Mouse (Mus musculus) intestine, embryonic 16.5 days (tissue): ENCODE measurements around the gene Rnase11. TPM values are rescaled to one million over a fixed set of nuclear protein-coding genes. Genes with fewer than 3 reads are reported as not detected.

Experiments used
- ATAC-seq: fragments of 200-750 bp; cut with Nextera tagmentation; 2 replicates; pipeline ENCODE4 v1.8.0; 2017; ENCODE audit warnings: moderate TSS enrichment, moderate library complexity
- H3K27ac ChIP-seq: fragments of 300-500 bp; sonication (generic); 2 replicates; pipeline ENCODE4 v1.5.1; 2014; ENCODE audit warnings: mild to moderate bottlenecking, low read length
- H3K27me3 ChIP-seq: fragments of 300-500 bp; sonication (generic); replicated peaks from 2 replicates; pipeline ENCODE4 v1.6.1; 2014; ENCODE audit warnings: low read length, control low read depth, mixed read lengths; ENCODE audit not compliant: control insufficient read depth, insufficient read depth
- H3K36me3 ChIP-seq: fragments of 300-500 bp; sonication (generic); 2 replicates; pipeline ENCODE4 v1.6.1; 2014; ENCODE audit warnings: low read length, control low read depth; ENCODE audit not compliant: control insufficient read depth, insufficient read depth
- H3K4me1 ChIP-seq: fragments of 300-500 bp; sonication (generic); 2 replicates; pipeline ENCODE4 v1.6.1; 2014; ENCODE audit warnings: low read length, control low read depth, mixed read lengths; ENCODE audit not compliant: control insufficient read depth, insufficient read depth
- H3K4me2 ChIP-seq: fragments of 300-500 bp; sonication (generic); 2 replicates; pipeline ENCODE4 v1.6.1; 2014; ENCODE audit warnings: low read depth, low read length, control low read depth
- H3K4me3 ChIP-seq: fragments of 300-500 bp; sonication (generic); 2 replicates; pipeline ENCODE4 v1.5.1; 2014; ENCODE audit warnings: mild to moderate bottlenecking, low read length
- H3K9ac ChIP-seq: fragments of 300-500 bp; sonication (generic); 2 replicates; pipeline ENCODE4 v1.6.1; 2014; ENCODE audit warnings: low read depth, low read length
- H3K9me3 ChIP-seq: fragments of 300-500 bp; sonication (generic); 2 replicates; pipeline ENCODE4 v1.6.1; 2016; ENCODE audit warnings: low read length, control low read depth; ENCODE audit not compliant: control insufficient read depth
- WGBS: fragments of 180-500 bp; shearing (Covaris S2); extraction: QIAGEN DNeasy Blood & Tissue Kit; methylation state at CpG from one replicate; pipeline ENCODE4 v1.1.7; 2014; 5-methylcytosine and 5-hydroxymethylcytosine counted together
- polyA plus RNA-seq: library from polyadenylated mRNA; unstranded; fragments of >200 nt; fragmentation: Nextera tagmentation; extraction: Ambion mirVana; gene quantifications from 2 replicates; pipeline ENCODE4 v1.2.1, GENCODE M21; 2015

Gene Rnase11
- polyA plus RNA-seq, 1 experiment from 2014 or later = not detected

DNA sequence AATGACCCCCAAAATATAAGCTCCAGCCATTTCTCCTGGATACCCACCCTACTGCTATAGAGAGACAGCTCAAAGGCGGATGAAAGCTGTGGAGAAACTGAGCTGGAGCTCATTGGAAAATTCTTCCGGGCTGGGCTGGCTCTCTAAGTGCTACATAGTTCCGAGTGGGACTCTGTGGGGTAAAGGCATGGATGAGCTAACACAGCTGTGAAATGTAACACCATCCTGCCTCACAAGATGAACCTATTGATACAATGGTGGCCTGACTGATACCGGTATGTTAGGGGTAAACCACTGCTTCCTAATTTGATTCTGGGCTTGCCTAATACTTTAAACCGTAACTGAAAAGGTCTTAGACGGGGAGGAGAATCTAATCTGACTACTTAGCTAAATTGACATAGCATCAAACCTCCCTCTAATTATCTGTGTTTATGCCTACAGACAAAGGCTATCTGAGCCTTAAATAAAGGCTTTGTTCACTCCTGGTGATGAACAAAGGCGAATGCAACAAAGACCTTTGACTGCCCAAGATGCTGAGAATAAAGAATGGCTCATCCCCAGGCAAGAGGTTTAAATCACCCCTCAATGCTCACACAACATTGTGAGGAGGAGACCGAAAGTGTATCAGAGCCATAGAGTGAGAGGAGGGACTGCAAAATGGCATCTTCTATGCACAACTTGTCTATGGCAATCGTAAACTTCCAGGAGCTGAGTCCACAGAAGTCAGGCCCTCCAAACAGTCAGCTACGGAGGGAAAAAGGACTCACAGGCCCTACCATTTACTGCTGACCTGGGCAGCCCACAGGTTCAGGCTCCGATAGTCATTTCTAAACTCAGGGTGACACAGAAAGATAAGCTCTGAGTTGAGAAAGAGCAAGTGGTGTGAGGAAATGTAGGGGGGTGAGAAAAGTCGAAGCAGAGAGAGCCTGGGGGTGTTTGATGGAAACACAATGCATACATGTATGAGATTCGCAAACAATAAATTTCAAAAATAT is 4.6 kb upstream of the Rnase11 start:
- Histone ChIP-seq H3K36me3 (no peaks in the 10 kb centered on the region), H3K27ac (no peak overlapping the region), H3K4me2 (no peak overlapping the region), H3K9ac (no peak overlapping the region), H3K4me1 (0 out of 2 replicates have a peak, but pooled peaks cover 3% of the 10 kb centered on the region), H3K9me3 (no peaks in the 10 kb centered on the region), H3K4me3 (no peak overlapping the region), H3K27me3 (no peaks in the 10 kb centered on the region)
- WGBS = 66% methylated on average over 13 of the region's 13 CpGs
- ATAC-seq = no peak

DNA sequence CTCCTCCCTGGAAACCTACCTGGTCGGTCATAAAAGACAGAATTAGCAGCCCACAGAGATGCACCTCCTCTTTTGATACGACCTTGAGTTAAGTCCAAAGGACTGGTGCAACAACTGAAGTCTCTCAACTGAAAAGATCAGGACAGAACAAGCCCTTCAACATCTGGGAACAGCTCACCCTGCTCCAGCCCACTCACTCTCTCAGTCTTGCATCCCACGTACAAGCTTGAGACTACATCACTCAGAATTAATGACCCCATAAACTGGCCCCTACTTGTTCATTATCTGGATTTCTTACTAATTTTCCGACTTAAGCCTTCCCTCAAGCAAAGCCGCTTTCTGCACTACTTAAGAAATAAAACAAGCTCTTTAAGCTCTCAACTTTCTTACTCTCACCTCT is 3.2 kb upstream of the Rnase11 start:
- Histone ChIP-seq H3K27ac (no peak overlapping the region), H3K27me3 (no peaks in the 10 kb centered on the region), H3K36me3 (no peaks in the 10 kb centered on the region), H3K9me3 (no peaks in the 10 kb centered on the region), H3K4me2 (no peak overlapping the region), H3K9ac (no peak overlapping the region), H3K4me3 (no peak overlapping the region), H3K4me1 (0 out of 2 replicates have a peak, but pooled peaks cover 3% of the 10 kb centered on the region)
- WGBS = 60% methylated on average over 5 of the region's 5 CpGs
- no peak for ATAC-seq

DNA sequence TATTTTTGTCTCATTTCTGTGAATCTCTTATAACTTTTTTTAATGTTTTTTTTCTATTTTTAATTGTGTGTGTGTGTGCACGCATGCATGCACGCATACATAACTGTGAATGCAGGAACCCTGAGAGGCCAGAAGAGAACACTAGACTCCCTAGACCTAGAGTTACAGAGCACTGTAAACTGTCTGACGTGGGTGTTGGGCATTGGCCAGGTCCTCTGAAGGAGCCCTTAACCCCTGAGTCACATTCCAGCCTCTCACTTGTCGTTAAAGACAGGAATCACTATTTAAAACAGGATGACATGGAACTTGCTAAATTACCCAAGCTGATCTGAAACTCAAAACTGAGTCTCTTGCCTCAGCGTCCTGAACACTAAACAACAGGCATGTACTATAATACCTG is 2.0 kb upstream of the Rnase11 start:
- ATAC-seq = no peak
- no peaks in the 10 kb centered on the region for H3K27me3 ChIP-seq
- H3K4me2 ChIP-seq = no peak overlapping the region
- no peak overlapping the region for H3K4me3 ChIP-seq
- H3K27ac ChIP-seq = no peak overlapping the region
- no peaks in the 10 kb centered on the region for H3K9me3 ChIP-seq
- H3K4me1 ChIP-seq = 0 out of 2 replicates have a peak, but pooled peaks cover 3% of the 10 kb centered on the region
- WGBS = 60% methylated on average over 5 of the region's 5 CpGs
- no peaks in the 10 kb centered on the region for H3K36me3 ChIP-seq
- no peak overlapping the region for H3K9ac ChIP-seq

DNA sequence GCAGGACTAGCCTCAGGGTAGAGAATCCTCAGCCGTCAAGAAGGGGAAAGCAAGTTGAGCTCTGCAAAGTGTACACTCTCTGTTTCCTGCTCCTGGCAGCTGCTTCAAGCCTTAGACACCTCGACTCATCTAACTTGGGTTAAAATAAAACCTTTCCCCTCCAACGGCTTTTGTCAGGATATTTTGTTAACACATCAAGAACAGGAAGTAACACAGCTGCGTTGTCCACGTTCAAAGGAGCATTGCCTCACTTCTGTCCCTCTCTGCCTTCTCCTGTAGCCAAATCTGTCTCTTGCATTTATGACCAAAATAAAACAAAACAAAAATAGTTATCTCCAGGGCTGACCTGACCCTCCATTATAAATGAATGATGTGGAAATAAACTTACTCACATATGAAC is 2.1 kb downstream of the Rnase11 start:
- Histone ChIP-seq H3K9ac (no peak overlapping the region), H3K27ac (no peak overlapping the region), H3K27me3 (no peaks in the 10 kb centered on the region), H3K4me1 (no peaks in the 10 kb centered on the region), H3K4me2 (no peak overlapping the region), H3K4me3 (no peak overlapping the region), H3K9me3 (no peaks in the 10 kb centered on the region), H3K36me3 (no peaks in the 10 kb centered on the region)
- ATAC-seq = no peak
- 36% methylated on average over 5 of the region's 5 CpGs for WGBS

DNA sequence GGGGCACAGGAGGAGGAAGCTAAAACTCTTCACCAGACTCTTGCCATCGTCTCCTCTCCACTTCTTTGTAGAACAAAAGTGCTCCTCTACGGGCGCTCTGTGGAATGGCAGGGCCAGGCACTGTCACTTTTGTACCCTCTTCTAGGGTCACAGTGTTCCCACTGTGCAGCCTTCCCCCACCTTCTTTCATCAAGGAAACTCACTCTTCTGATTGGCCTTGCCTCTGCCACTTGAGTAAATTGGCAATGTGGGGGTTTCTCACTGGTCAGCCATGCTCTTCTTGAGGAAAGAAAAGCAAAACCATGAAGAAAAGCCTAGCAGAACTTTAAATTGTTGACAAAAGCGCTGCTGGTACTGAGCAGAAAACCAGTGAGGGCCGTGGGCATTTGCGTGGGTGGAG is 8.2 kb downstream of the Rnase11 start, which contains the start of gene Rnase9:
Gene Rnase9 (minus strand): TSS at position 101 of the 400 bp plus-strand sequence.
- H3K27me3 ChIP-seq = no peaks in the 10 kb centered on the region
- H3K9me3 ChIP-seq = no peaks in the 10 kb centered on the region
- H3K36me3 ChIP-seq = no peaks in the 10 kb centered on the region
- no peaks in the 10 kb centered on the region for H3K4me1 ChIP-seq
- H3K27ac ChIP-seq = no peak within 1 kb of the TSS
- H3K9ac ChIP-seq = no peak within 1 kb of the TSS
- ATAC-seq = no peak
- 79% methylated on average over 6 of the region's 6 CpGs for WGBS
- H3K4me2 ChIP-seq = no peak within 1 kb of the TSS
- no peak within 1 kb of the TSS for H3K4me3 ChIP-seq

DNA sequence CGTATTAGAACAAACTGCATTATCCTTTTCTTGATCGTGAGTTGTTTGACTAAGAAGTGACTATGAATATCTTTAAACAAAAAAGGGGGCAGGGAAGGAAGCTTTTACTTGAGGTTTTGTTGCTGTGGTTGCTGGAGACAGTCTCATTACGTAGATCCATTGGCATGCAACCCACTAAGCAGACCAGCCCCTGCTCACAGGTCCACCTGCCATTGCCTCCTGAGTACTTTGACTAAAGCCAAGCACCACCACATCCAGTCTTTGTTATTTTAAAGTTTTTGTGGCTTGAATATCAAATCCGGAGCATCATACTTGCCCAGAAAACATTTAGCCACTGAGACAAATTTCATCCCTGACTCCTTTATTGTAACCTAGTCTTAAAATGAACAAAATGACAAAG is 13.7 kb downstream of the Rnase11 start:
- Histone ChIP-seq H3K4me1 (no peaks in the 10 kb centered on the region), H3K36me3 (no peaks in the 10 kb centered on the region), H3K9me3 (no peaks in the 10 kb centered on the region), H3K27ac (no peak overlapping the region), H3K27me3 (no peaks in the 10 kb centered on the region), H3K4me2 (no peak overlapping the region), H3K4me3 (no peak overlapping the region), H3K9ac (no peak overlapping the region)
- WGBS = 82% methylated on average over 4 of the region's 4 CpGs
- no peak for ATAC-seq

DNA sequence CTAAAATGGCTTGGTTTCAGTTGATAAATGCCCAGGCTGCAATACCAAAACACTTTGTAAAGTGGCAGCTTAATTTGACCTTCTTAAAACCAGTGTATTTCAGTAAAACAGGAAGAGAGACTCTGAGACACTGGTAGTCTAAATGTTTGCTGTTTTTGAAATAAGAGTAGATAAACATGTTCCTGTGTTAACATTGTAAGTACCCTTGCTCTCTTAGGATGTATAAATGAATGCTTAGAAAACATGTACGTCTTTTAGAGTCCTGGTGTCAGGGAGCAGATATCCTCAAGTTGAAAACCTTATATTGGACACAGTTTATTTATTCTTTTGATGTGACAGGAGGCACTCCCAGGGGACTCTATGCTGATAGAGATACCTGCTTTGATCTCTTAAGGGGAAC is 14.8 kb downstream of the Rnase11 start:
- Histone ChIP-seq H3K4me1 (no peaks in the 10 kb centered on the region), H3K4me2 (no peak overlapping the region), H3K9me3 (no peaks in the 10 kb centered on the region), H3K27me3 (no peaks in the 10 kb centered on the region), H3K36me3 (no peaks in the 10 kb centered on the region), H3K27ac (no peak overlapping the region), H3K4me3 (no peak overlapping the region), H3K9ac (no peak overlapping the region)
- ATAC-seq = no peak
- WGBS = 45% methylated on average over 1 of the region's 1 CpGs

DNA sequence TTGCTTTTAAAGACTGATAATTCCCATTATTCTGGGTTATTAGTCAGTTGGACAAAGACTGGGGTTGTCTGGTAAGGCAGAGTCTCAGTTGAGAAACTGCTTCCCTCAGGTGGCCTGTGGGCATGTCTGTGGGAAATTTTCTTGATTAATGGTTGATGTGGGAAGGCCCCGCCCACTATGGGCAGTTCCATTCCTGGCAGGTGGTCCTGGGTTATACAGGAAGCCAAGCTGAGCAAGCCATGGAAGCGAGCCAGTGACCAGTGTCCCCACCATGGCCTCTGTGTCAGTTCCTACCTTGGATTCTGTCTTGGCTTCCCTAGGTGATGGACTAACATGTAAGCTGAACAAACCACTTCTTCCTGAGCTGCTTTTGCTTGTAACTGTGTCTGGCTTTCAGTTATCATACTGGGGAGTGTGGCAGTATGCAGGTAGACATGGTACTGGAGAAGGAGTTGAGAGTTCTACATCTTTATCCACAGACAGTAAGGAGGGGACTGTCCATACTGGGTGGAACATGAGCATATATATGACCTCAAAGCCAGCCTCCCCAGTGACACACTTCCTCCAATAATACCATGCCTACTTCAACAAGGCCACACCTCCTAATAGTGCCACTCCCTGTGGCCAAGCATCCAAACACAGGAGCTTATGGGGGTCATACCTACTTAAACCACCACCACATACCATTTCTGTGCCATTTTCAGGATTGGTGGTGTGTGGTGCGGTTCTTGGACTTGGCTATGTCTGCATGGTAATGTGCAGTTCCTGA is 22.4 kb downstream of the Rnase11 start:
- Histone ChIP-seq H3K36me3 (no peaks in the 10 kb centered on the region), H3K27me3 (no peaks in the 10 kb centered on the region), H3K4me2 (no peak overlapping the region), H3K4me1 (no peaks in the 10 kb centered on the region), H3K27ac (no peak overlapping the region), H3K9me3 (no peaks in the 10 kb centered on the region), H3K4me3 (no peak overlapping the region), H3K9ac (no peak overlapping the region)
- 0 out of 2 replicates have a peak, but pooled peaks have one; percentile 28 for ATAC-seq
- 56% methylated on average over 3 of the region's 3 CpGs for WGBS

DNA sequence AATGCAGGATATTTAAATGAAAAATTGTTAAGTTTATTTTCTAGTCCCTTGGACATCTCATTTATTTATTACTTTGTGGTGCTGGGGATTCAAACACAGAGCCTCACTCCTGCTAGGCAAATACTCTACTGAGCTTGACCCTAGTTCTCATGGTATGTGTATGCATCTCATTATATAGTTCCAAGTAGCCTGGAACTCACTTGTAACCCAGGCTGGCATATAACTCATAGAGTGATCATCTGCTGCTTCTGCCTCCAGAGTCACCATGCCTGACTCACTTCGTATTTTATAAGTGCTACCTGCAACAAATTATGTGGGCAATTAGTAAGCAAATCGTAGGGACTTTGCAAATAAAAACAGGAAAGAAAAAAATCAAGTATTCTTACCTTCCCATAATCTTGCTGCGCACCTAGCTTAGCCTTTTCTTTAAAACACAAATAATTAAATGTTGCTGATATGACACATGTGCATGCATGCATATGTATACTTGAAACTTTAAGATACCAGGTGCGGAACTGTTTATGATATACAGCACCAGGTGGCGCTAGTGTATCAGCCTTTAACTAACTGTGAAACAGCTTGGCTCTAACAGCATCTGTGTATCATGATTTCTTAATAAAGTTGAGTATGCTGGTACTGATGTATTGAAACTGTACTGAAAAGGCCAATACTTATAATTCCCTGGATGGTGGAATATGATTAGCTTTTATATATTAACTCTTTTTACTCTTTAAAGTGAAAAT is 23.4 kb downstream of the Rnase11 start:
- Histone ChIP-seq H3K4me1 (no peaks in the 10 kb centered on the region), H3K4me3 (no peak overlapping the region), H3K4me2 (no peak overlapping the region), H3K27ac (no peak overlapping the region), H3K36me3 (no peaks in the 10 kb centered on the region), H3K27me3 (no peaks in the 10 kb centered on the region), H3K9ac (no peak overlapping the region), H3K9me3 (no peaks in the 10 kb centered on the region)
- peak; percentile 65; the same call in 1 of the 2 replicates for ATAC-seq
- WGBS = 38% methylated on average over 5 of the region's 5 CpGs
